ENCODE assay signal across 8 mouse cellular contexts in genomic region chr4:128706626-128707025, GRCm38 (mm10). TPM values are rescaled to one million over a fixed set of nuclear protein-coding genes. Genes with fewer than 3 reads are reported as not detected.
A peak's percentile ranks its signal among the peaks of the same experiment; 100 is the strongest.
DNase-seq lines count a peak whose midpoint lies in the region; ATAC-seq and TF ChIP-seq lines count a peak whose summit lies in the region.
"Had no signal": no experiment of that assay in that cellular context is flagged by ENCODE, and none has a peak within 500 bp of the region (broad histone marks: within the 10 kb centered on the region; RNA-seq: fewer than 3 reads in every experiment).

No protein-coding gene starts in this region.

- no peaks in the 10 kb centered on the region for H3K9me3 ChIP-seq in neural tube, embryonic 15.5 days (replicated peaks)
- H3K9me3 ChIP-seq in neural tube, embryonic 11.5 days (ENCODE audit: control insufficient read depth, low read length), result no peaks in the 10 kb centered on the region
- H3K9me3 ChIP-seq: neural tube, embryonic 13.5 days had no signal

- H3K9ac ChIP-seq in neural tube, embryonic 15.5 days (replicated peaks), result no peak overlapping the region
- H3K9ac ChIP-seq in neural tube, embryonic 11.5 days (ENCODE audit: low read length), result no peak overlapping the region
- H3K9ac ChIP-seq: neural tube, embryonic 13.5 days had no signal

- H3K4me2 ChIP-seq in neural tube, embryonic 15.5 days, result no peak overlapping the region
- H3K4me2 ChIP-seq in neural tube, embryonic 11.5 days (ENCODE audit: low read depth), result no peak overlapping the region
- H3K4me2 ChIP-seq: neural tube, embryonic 13.5 days had no signal

- peaks cover 13% of the 10 kb centered on the region for H3K4me1 ChIP-seq in neural tube, embryonic 15.5 days
- H3K4me1 ChIP-seq in embryonic fibroblast, embryonic 13.5 days (ENCODE audit: control insufficient read depth, insufficient read depth, low read length), result no peaks in the 10 kb centered on the region
- H3K4me1 ChIP-seq in neural tube, embryonic 11.5 days (ENCODE audit: control insufficient read depth, insufficient read depth, low read length), result peaks cover 4% of the 10 kb centered on the region

- no peak for TF ChIP-seq POLR2A in embryonic fibroblast, embryonic 13.5 days (IDR thresholded peaks at IDR 0.05; ENCODE audit: low read depth, low read length)

- no peak overlapping the region for H3K27ac ChIP-seq in neural tube, embryonic 15.5 days (replicated peaks)
- no peak overlapping the region for H3K27ac ChIP-seq in embryonic fibroblast, embryonic 13.5 days (ENCODE audit: insufficient read depth, low read length)
- no peak overlapping the region for H3K27ac ChIP-seq in neural tube, embryonic 11.5 days (ENCODE audit: low read depth, low read length)
- H3K27ac ChIP-seq: neural tube, embryonic 13.5 days had no signal

- H3K4me3 ChIP-seq in neural tube, embryonic 15.5 days (replicated peaks), result no peak overlapping the region
- no peak overlapping the region for H3K4me3 ChIP-seq in embryonic fibroblast, embryonic 13.5 days (ENCODE audit: insufficient read depth, low read length)
- no peak overlapping the region for H3K4me3 ChIP-seq in neural tube, embryonic 11.5 days (ENCODE audit: low read depth, low read length)
- H3K4me3 ChIP-seq: neural tube, embryonic 13.5 days had no signal

- 35% methylated on average over 9 of the region's 9 CpGs for WGBS in neural tube, embryonic 15.5 days
- 33% methylated on average over 9 of the region's 9 CpGs for WGBS in neural tube, embryonic 11.5 days

- TF ChIP-seq CTCF in embryonic fibroblast, embryonic 13.5 days (IDR thresholded peaks at IDR 0.05; ENCODE audit: borderline replicate concordance, insufficient read depth, low read length), result peak; percentile 49; the same call in 1 of the 2 replicates

- peak; percentile 52 for DNase-seq in neural tube, embryonic 10.5 days (ENCODE audit: extremely low spot score, low spot score)
- peak; percentile 39 to 65 for DNase-seq in kidney, postnatal 25 days
- DNase-seq in neural tube, embryonic 11.5 days (ENCODE audit: low spot score), result peak; percentile 55
- DNase-seq in urinary bladder, adult 2 months (ENCODE audit: low spot score), result no peak
- DNase-seq in testis, postnatal 10 days (ENCODE audit: low spot score), result no peak

- H3K36me3 ChIP-seq in neural tube, embryonic 15.5 days, result peaks cover 38% of the 10 kb centered on the region
- H3K36me3 ChIP-seq in neural tube, embryonic 11.5 days (ENCODE audit: control insufficient read depth, insufficient read depth, low read length), result no peaks in the 10 kb centered on the region

- no peak for ATAC-seq in neural tube, embryonic 15.5 days (ENCODE audit: low FRiP score)
- no peak for ATAC-seq in neural tube, embryonic 11.5 days (ENCODE audit: insufficient read depth, low FRiP score, low TSS enrichment)

- no peaks in the 10 kb centered on the region for H3K27me3 ChIP-seq in neural tube, embryonic 15.5 days (replicated peaks)
- H3K27me3 ChIP-seq in neural tube, embryonic 11.5 days (ENCODE audit: control insufficient read depth, insufficient read depth, low read length), result no peaks in the 10 kb centered on the region
- H3K27me3 ChIP-seq: neural tube, embryonic 13.5 days had no signal

RNA-seq across cellular contexts. Expression of gene A3galt2, which starts 48.5 kb away (rescaled TPM):
- polyA plus RNA-seq in neural tube, embryonic 15.5 days (2015; fragmentation: Nextera tagmentation; extraction: Ambion mirVana), result 0.34 and 0.41 TPM in 2 replicates
- polyA plus RNA-seq in embryonic fibroblast, embryonic 13.5 days (2011; ENCODE audit: insufficient read length, low read depth, missing spikeins), result 0.40 TPM in 1 of 2 replicates, not detected in the other
- 0.33 and 0.45 TPM in 2 replicates for polyA plus RNA-seq in neural tube, embryonic 11.5 days (2014; fragmentation: Nextera tagmentation; extraction: Ambion mirVana)
- polyA plus RNA-seq in urinary bladder, adult 2 months (2012; rRNA removed), result 0.28 and 0.33 TPM in 2 replicates

RNA-seq across cellular contexts. Expression of gene Phc2, which starts 52.1 kb away (rescaled TPM):
- polyA plus RNA-seq in neural tube, embryonic 15.5 days (2015; fragmentation: Nextera tagmentation; extraction: Ambion mirVana), result 47.6 and 54.5 TPM in 2 replicates
- 69.9 and 73.2 TPM in 2 replicates for polyA plus RNA-seq in embryonic fibroblast, embryonic 13.5 days (2011; ENCODE audit: insufficient read length, low read depth, missing spikeins)
- polyA plus RNA-seq in neural tube, embryonic 11.5 days (2014; fragmentation: Nextera tagmentation; extraction: Ambion mirVana), result 109 and 123 TPM in 2 replicates
- polyA plus RNA-seq in urinary bladder, adult 2 months (2012; rRNA removed), result 68.5 and 77.5 TPM in 2 replicates

Comparison
In these comparisons a context has a peak if more than half of its experiments do, and no peak if none do; other contexts are left out.
1. DNase-seq: peak in neural tube, embryonic 10.5 days (single experiment), kidney, postnatal 25 days (2 of 2) and neural tube, embryonic 11.5 days (single experiment); none in urinary bladder, adult 2 months (single experiment) and testis, postnatal 10 days (single experiment).